Mouse (Mus musculus) neural tube, embryonic 12.5 days (tissue): Measurements from ENCODE around the gene Npff. TPM values are rescaled to one million over a fixed set of nuclear protein-coding genes. Genes with fewer than 3 reads are reported as not detected.

Source experiments
- ATAC-seq: fragments of 200-750 bp; cut with Nextera tagmentation; 2 replicates; pipeline ENCODE4 v1.8.0; 2017; ENCODE audit warnings: low read depth, mild to moderate bottlenecking, moderate TSS enrichment, moderate library complexity; ENCODE audit not compliant: low FRiP score
- H3K27ac ChIP-seq: fragments of 300-500 bp; sonication (generic); 2 replicates; pipeline ENCODE4 v1.5.1; 2016
- H3K27me3 ChIP-seq: fragments of 300-500 bp; sonication (generic); replicated peaks from 2 replicates; pipeline ENCODE4 v1.6.1; 2016; ENCODE audit warnings: mild to moderate bottlenecking
- H3K36me3 ChIP-seq: fragments of 300-500 bp; sonication (generic); 2 replicates; pipeline ENCODE4 v1.6.1; 2016; ENCODE audit warnings: mild to moderate bottlenecking
- H3K4me1 ChIP-seq: fragments of 300-500 bp; sonication (generic); 2 replicates; pipeline ENCODE4 v1.6.1; 2016
- H3K4me2 ChIP-seq: fragments of 300-500 bp; sonication (generic); replicated peaks from 2 replicates; pipeline ENCODE4 v1.6.1; 2016; ENCODE audit warnings: mild to moderate bottlenecking
- H3K4me3 ChIP-seq: fragments of 300-500 bp; sonication (generic); 2 replicates; pipeline ENCODE4 v1.5.1; 2016
- H3K9ac ChIP-seq: fragments of 300-500 bp; sonication (generic); 2 replicates; pipeline ENCODE4 v1.6.1; 2016; ENCODE audit warnings: mild to moderate bottlenecking
- H3K9me3 ChIP-seq: fragments of 300-500 bp; sonication (generic); 2 replicates; pipeline ENCODE4 v1.6.1; 2016; ENCODE audit warnings: mild to moderate bottlenecking
- whole genome bisulfite sequencing: fragments of 180-500 bp; shearing (Covaris S2); methylation state at CpG from one replicate; pipeline ENCODE4 v1.1.7; 2016; 5-methylcytosine and 5-hydroxymethylcytosine counted together
- polyA plus RNA-seq: library from polyadenylated mRNA; unstranded; fragments of >200 nt; fragmentation: Nextera tagmentation; extraction: Ambion mirVana; gene quantifications from 2 replicates; pipeline ENCODE4 v1.2.1, GENCODE M21; 2016

The Npff gene
- polyA plus RNA-seq, 1 experiment from 2014 or later, result 4.8 TPM

- Histone ChIP-seq H3K36me3 (peaks cover 40% of the 10 kb centered on the region), H3K4me1 (no peaks in the 10 kb centered on the region), H3K27ac (no peak overlapping the region), H3K9ac (no peak overlapping the region), H3K27me3 (no peaks in the 10 kb centered on the region), H3K4me3 (no peak overlapping the region), H3K9me3 (no peaks in the 10 kb centered on the region), H3K4me2 (no peak overlapping the region)
- WGBS, result 91% methylated on average over 4 of the region's 4 CpGs
- no peak for ATAC-seq
These were observed 20.1 kb upstream of the Npff start for GRCm38 (mm10) chr15:102544801-102545200.

DNA sequence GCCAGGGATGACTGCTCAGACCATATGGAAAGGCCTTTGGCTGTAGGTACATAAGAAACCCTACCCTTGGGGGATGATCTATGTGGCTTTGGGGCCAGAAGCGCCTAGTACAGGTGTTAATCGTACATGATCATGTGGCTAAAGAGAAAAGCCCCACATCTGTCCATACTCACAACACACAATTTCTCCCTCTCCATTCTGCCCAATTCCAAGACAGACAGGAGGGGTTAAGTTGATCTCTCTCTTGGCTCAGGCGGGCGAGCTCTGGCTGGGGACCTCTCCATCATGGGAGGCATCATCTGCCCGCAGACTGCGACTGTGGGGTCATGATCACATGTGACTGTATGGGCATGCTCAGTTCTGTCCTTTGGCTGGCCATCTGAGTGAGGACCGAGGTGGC is 9.2 kb upstream of the Npff start:
- no peak overlapping the region for H3K27ac ChIP-seq
- peaks cover 43% of the 10 kb centered on the region for H3K36me3 ChIP-seq
- H3K4me3 ChIP-seq, result no peak overlapping the region
- no peak for ATAC-seq
- no peaks in the 10 kb centered on the region for H3K4me1 ChIP-seq
- WGBS, result 93% methylated on average over 7 of the region's 7 CpGs
- H3K9ac ChIP-seq, result no peak overlapping the region
- H3K9me3 ChIP-seq, result no peaks in the 10 kb centered on the region
- no peaks in the 10 kb centered on the region for H3K27me3 ChIP-seq
- H3K4me2 ChIP-seq, result no peak overlapping the region

GRCm38 (mm10) chr15:102532106-102532900 is 7.6 kb upstream of the Npff start:
- Histone ChIP-seq H3K9me3 (no peaks in the 10 kb centered on the region), H3K27me3 (no peaks in the 10 kb centered on the region), H3K36me3 (peaks cover 53% of the 10 kb centered on the region), H3K4me1 (no peaks in the 10 kb centered on the region), H3K9ac (no peak overlapping the region), H3K4me2 (no peak overlapping the region), H3K4me3 (no peak overlapping the region), H3K27ac (no peak overlapping the region)
- ATAC-seq, result no peak
- 90% methylated on average over 3 of the region's 3 CpGs for WGBS

GRCm38 (mm10) chr15:102531586-102531985 is 6.8 kb upstream of the Npff start:
- no peak overlapping the region for H3K9ac ChIP-seq
- H3K4me2 ChIP-seq, result no peak overlapping the region
- H3K36me3 ChIP-seq, result peaks cover 48% of the 10 kb centered on the region
- 70% methylated on average over 4 of the region's 4 CpGs for WGBS
- no peak overlapping the region for H3K27ac ChIP-seq
- H3K9me3 ChIP-seq, result no peaks in the 10 kb centered on the region
- no peak for ATAC-seq
- H3K4me3 ChIP-seq, result no peak overlapping the region
- no peaks in the 10 kb centered on the region for H3K4me1 ChIP-seq
- H3K27me3 ChIP-seq, result no peaks in the 10 kb centered on the region

- H3K9ac ChIP-seq, result no peak overlapping the region
- WGBS, result 85% methylated on average over 4 of the region's 4 CpGs
- no peak for ATAC-seq
These were observed 5.8 kb upstream of the Npff start for GRCm38 (mm10) chr15:102530566-102530965.

GRCm38 (mm10) chr15:102528396-102528795 is 3.7 kb upstream of the Npff start:
- Histone ChIP-seq H3K27ac (no peak overlapping the region), H3K27me3 (no peaks in the 10 kb centered on the region), H3K9ac (no peak overlapping the region), H3K36me3 (peaks cover 42% of the 10 kb centered on the region), H3K4me2 (no peak overlapping the region), H3K4me3 (no peak overlapping the region), H3K9me3 (no peaks in the 10 kb centered on the region), H3K4me1 (peaks cover 13% of the 10 kb centered on the region; the same call in 1 of the 2 replicates)
- 97% methylated on average over 1 of the region's 1 CpGs for WGBS
- no peak for ATAC-seq

More at GRCm38 (mm10) chr15:102530566-102530965, 5.8 kb upstream of the Npff start:
- Histone ChIP-seq H3K36me3 (peaks cover 45% of the 10 kb centered on the region), H3K27me3 (no peaks in the 10 kb centered on the region), H3K4me1 (no peaks in the 10 kb centered on the region), H3K27ac (no peak overlapping the region), H3K4me3 (no peak overlapping the region), H3K9me3 (no peaks in the 10 kb centered on the region), H3K4me2 (no peak overlapping the region)

GRCm38 (mm10) chr15:102527936-102528335 is 3.2 kb upstream of the Npff start:
- ATAC-seq, result no peak
- no peak overlapping the region for H3K4me3 ChIP-seq
- 73% methylated on average over 3 of the region's 3 CpGs for WGBS

DNA sequence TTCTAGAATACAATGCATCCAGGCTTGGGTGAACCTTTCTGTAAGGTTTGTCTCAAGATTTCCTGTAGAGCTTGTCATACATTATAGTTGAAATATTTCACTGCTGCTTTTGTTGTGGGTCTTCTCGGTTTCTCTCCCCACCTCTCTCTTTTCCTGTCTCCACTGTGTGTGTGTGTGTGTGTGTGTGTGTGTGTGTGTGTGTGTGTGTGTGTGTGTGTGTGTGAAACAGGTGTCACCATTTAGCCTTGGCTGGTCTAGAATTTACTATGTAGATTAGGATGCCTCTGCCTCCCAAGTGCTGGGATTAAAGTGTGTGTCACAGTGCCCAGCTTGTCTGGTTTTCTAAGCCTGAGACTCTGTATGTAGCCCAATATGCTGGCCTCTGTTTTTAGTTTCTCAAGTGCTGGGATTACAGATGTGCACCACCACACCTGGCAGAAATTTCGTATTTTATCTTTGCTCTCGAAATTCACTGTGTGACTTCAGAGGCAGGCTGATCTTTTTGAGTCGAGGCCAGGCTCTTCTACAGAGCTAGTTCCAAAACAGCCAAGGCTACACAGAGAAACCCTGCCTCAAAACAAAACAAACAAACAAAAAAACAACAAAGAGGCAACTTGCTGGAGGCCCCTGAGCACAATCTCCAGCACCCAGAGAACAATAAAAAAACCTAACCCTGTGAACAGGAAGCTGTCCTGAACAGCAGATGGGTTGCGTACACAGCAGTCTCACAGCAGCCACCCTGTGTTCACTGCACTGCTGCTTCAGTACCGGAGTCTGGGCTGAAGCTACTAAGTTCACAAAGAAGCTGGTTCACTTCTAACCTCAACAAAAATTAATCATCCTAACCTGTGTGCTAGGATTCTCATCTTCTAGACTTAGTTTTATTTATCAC is 1.6 kb upstream of the Npff start:
- H3K36me3 ChIP-seq, result peaks cover 44% of the 10 kb centered on the region
- no peak overlapping the region for H3K9ac ChIP-seq
- no peak overlapping the region for H3K4me3 ChIP-seq
- WGBS, result 86% methylated on average over 6 of the region's 6 CpGs
- peaks cover 13% of the 10 kb centered on the region; the same call in 1 of the 2 replicates for H3K4me1 ChIP-seq
- no peak overlapping the region for H3K4me2 ChIP-seq
- no peaks in the 10 kb centered on the region for H3K9me3 ChIP-seq
- no peak overlapping the region for H3K27ac ChIP-seq
- H3K27me3 ChIP-seq, result no peaks in the 10 kb centered on the region
- ATAC-seq, result no peak

More at GRCm38 (mm10) chr15:102527936-102528335, 3.2 kb upstream of the Npff start:
- Histone ChIP-seq H3K36me3 (peaks cover 37% of the 10 kb centered on the region), H3K4me2 (no peak overlapping the region), H3K27me3 (no peaks in the 10 kb centered on the region), H3K4me1 (peaks cover 13% of the 10 kb centered on the region; the same call in 1 of the 2 replicates), H3K9ac (no peak overlapping the region), H3K27ac (no peak overlapping the region), H3K9me3 (no peaks in the 10 kb centered on the region)

DNA sequence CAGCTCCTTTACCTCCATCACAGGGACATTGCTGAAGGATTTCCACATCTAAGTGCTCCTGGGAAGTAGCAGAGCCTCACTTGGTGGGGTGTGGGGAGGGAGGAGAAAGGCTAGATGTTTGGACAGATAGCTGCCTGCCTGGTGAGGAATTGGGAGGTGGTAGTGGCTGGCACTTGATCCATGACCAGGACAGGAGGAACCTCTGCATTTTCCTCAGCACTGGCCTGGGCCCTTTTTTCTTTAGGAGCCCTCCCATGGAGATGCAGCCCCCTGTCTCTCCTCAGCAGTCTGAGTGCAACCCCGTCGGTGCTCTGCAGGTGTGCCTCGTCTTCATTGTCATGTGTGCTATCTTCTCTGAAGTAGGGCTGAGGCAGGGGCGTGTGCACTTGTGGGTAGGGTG is 3.3 kb downstream of the Npff start:
- no peak overlapping the region for H3K27ac ChIP-seq
- ATAC-seq, result no peak
- peaks cover 28% of the 10 kb centered on the region for H3K36me3 ChIP-seq
- no peak overlapping the region for H3K4me2 ChIP-seq
- no peaks in the 10 kb centered on the region for H3K9me3 ChIP-seq
- no peak overlapping the region for H3K9ac ChIP-seq
- H3K4me3 ChIP-seq, result no peak overlapping the region
- H3K27me3 ChIP-seq, result no peaks in the 10 kb centered on the region
- H3K4me1 ChIP-seq, result peaks cover 26% of the 10 kb centered on the region
- WGBS, result 84% methylated on average over 4 of the region's 4 CpGs

DNA sequence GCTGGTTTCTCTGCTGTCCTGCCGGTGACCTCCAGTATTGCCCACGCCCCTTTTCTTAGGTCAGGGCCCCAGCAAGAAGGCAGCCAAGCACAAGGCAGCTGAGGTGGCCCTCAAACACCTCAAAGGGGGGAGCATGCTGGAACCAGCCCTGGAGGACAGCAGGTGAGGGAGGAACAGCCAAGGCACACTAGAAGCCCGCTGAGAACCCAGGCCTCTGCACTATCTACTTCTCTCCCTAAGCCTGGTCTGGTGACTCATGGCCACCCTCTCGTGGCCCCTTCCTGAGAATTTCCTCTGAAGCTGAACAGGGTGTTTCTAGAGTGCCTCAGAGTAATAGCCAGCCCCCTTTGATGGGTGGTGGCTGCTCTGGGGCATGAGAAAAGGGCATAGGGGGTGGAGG is 4.3 kb downstream of the Npff start:
- no peak for ATAC-seq
- H3K9ac ChIP-seq, result no peak overlapping the region

DNA sequence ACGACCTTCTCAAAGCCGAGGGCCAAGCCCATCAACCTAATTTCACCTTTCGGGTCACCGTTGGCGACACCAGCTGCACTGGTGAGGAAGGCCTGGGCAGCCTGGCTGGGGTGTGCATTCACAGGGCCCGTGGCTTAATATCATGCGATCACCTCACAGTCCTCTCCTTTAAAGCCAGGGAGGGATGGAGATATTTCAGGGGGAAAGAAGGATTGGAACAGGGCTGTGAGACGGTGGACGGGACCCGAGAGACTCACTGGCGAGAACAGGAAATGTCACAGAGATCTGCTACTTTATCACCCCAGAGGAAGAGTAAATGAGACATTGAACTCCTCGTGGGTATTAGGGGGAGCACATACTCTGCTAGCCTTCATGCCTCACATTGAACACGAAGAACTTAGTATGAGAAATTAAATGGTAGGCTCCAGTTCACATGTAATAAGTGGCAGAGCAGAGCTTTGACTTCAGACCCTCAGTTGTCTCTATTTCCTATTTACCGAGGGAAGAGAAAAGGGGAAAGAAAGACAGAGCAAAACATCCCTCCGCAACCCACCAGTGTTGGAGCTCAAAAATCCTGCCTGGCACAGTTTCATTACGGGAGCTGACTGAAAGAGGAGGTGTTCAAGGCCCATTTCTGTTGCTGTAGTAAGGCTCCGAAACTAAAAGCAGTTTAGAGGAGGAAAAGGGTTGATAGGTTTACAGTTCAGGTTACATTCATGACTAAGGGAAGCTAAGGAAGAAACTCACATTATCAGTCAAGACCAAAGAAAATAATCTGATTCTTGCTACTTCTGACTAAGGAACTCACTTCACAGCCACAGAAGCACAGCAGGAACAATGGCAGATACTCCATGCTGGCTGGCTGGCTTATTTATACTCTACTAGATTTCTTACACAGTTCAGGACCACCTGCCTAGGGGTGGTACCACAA is 5.3 kb downstream of the Npff start:
- no peak for ATAC-seq
- H3K27ac ChIP-seq, result no peak overlapping the region

More for the DNA sequence above, 4.3 kb downstream of the Npff start:
- WGBS, result 81% methylated on average over 4 of the region's 4 CpGs
- H3K27ac ChIP-seq, result no peak overlapping the region
- no peaks in the 10 kb centered on the region for H3K9me3 ChIP-seq
- no peak overlapping the region for H3K4me3 ChIP-seq
- peaks cover 36% of the 10 kb centered on the region for H3K4me1 ChIP-seq
- H3K36me3 ChIP-seq, result peaks cover 28% of the 10 kb centered on the region
- no peaks in the 10 kb centered on the region for H3K27me3 ChIP-seq
- no peak overlapping the region for H3K4me2 ChIP-seq

More for the DNA sequence above, 5.3 kb downstream of the Npff start:
- 68% methylated on average over 17 of the region's 17 CpGs for WGBS
- Histone ChIP-seq H3K9me3 (no peaks in the 10 kb centered on the region), H3K36me3 (peaks cover 28% of the 10 kb centered on the region), H3K27me3 (no peaks in the 10 kb centered on the region), H3K4me3 (peak overlapping the region; percentile 66), H3K4me2 (peak overlapping the region; percentile 85), H3K4me1 (peaks cover 39% of the 10 kb centered on the region), H3K9ac (peak overlapping the region; percentile 76)
